Mouse (Mus musculus): ENCODE measurements around the gene Crkl. TPM values are rescaled to one million over a fixed set of nuclear protein-coding genes. Genes with fewer than 3 reads are reported as not detected.

Crkl gene
- polyA plus RNA-seq, 1 experiment: 56.5 TPM

- Histone ChIP-seq H3K4me1 (ENCODE audit: control insufficient read depth, insufficient read depth, low read length) (no peaks in the 10 kb centered on the region), H3K4me3 (replicated peaks; ENCODE audit: extremely low read depth, low read depth, low read length) (no peak overlapping the region)
- TF ChIP-seq CTCF (IDR thresholded peaks at IDR 0.05; ENCODE audit: insufficient read depth, low read length) (no peak), POLR2A (IDR thresholded peaks at IDR 0.05; ENCODE audit: borderline replicate concordance, extremely low read depth, low read depth, low read length) (no peak)
- no peak for DNase-seq
- 49% methylated on average over 2 of the region's 2 CpGs for WGBS
Observed at GRCm38 (mm10) chr16:17432576-17432975, 19.2 kb upstream of the Crkl start.

DNA sequence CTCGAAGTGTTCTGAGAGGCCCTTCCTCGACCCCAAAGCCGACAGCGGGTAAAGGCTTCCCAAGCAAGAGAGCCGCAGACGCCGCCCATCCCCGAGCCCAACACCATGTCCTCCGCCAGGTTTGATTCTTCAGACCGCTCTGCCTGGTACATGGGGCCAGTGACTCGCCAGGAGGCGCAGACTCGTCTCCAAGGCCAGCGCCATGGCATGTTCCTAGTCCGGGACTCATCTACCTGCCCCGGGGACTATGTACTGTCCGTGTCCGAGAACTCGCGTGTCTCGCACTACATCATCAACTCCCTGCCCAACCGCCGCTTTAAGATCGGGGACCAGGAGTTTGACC lies 557 bp downstream of the Crkl start:
- WGBS: under 1% methylated on average over 24 of the region's 24 CpGs
- TF ChIP-seq POLR2A (IDR thresholded peaks at IDR 0.05; ENCODE audit: borderline replicate concordance, extremely low read depth, low read depth, low read length) (no peak), CTCF (IDR thresholded peaks at IDR 0.05; ENCODE audit: insufficient read depth, low read length) (no peak)
- no peak for DNase-seq
- Histone ChIP-seq H3K4me1 (ENCODE audit: control insufficient read depth, insufficient read depth, low read length) (peaks cover 11% of the 10 kb centered on the region), H3K4me3 (replicated peaks; ENCODE audit: extremely low read depth, low read depth, low read length) (peak overlapping the region; percentile 82)

DNA sequence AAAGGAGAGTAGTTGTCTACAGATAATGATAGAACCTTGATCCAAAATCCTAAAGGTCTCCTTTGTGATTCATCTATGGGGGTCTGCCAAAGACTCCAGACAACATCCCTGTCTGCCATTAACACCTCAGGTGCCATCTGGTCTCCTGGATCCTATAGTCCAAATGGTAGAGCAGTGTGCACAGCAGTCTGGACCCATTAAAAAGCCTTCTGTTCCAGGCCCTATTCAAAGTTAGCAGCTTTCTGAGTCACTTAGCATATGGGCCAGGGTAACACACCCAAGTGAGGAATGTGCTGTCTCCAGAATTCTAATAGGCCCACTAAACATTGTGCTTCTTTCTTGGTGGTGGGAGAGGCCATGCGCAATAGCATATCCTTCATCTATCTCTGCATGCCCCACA lies 5.1 kb downstream of the Crkl start:
- 94% methylated on average over 1 of the region's 1 CpGs for WGBS
- Histone ChIP-seq H3K4me1 (ENCODE audit: control insufficient read depth, insufficient read depth, low read length) (peaks cover 16% of the 10 kb centered on the region), H3K4me3 (replicated peaks; ENCODE audit: extremely low read depth, low read depth, low read length) (no peak overlapping the region)
- no peak for DNase-seq
- TF ChIP-seq POLR2A (IDR thresholded peaks at IDR 0.05; ENCODE audit: borderline replicate concordance, extremely low read depth, low read depth, low read length) (no peak), CTCF (IDR thresholded peaks at IDR 0.05; ENCODE audit: insufficient read depth, low read length) (no peak)

- DNase-seq: no peak
Observed at GRCm38 (mm10) chr16:17460254-17460653, 8.5 kb downstream of the Crkl start.

DNA sequence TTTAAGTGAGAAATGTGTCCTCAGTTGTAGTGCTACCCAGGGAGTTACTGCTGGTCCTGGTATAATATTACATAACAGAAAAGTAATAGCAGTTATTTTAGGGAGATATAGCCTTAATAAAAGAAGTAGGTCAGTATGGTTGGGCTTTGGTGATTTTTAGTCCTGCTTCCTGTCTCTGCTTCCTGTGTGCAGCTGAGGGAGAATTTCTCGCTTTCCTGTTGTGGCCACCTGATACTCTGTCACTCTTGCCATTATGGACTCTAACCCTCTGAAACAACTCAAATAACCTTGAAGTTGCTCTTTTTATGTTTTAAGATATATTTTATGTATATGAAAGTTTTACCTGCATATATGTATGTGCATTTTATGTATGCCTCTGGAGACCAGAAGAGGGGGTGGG lies 9.8 kb downstream of the Crkl start:
- 47% methylated on average over 1 of the region's 1 CpGs for WGBS
- H3K4me3 ChIP-seq (replicated peaks; ENCODE audit: extremely low read depth, low read depth, low read length): no peak overlapping the region
- TF ChIP-seq POLR2A (IDR thresholded peaks at IDR 0.05; ENCODE audit: borderline replicate concordance, extremely low read depth, low read depth, low read length): no peak
- no peak for TF ChIP-seq CTCF (IDR thresholded peaks at IDR 0.05; ENCODE audit: insufficient read depth, low read length)
- peaks cover 9% of the 10 kb centered on the region for H3K4me1 ChIP-seq (ENCODE audit: control insufficient read depth, insufficient read depth, low read length)
- no peak for DNase-seq

More at GRCm38 (mm10) chr16:17460254-17460653, 8.5 kb downstream of the Crkl start:
- Histone ChIP-seq H3K4me3 (replicated peaks; ENCODE audit: extremely low read depth, low read depth, low read length) (no peak overlapping the region), H3K4me1 (ENCODE audit: control insufficient read depth, insufficient read depth, low read length) (peaks cover 11% of the 10 kb centered on the region)
- 0 out of 2 replicates have a peak, but pooled peaks have one; percentile 13 for TF ChIP-seq CTCF (IDR thresholded peaks at IDR 0.05; ENCODE audit: insufficient read depth, low read length)
- no peak for TF ChIP-seq POLR2A (IDR thresholded peaks at IDR 0.05; ENCODE audit: borderline replicate concordance, extremely low read depth, low read depth, low read length)
- WGBS: 87% methylated on average over 4 of the region's 4 CpGs

GRCm38 (mm10) chr16:17463184-17463583 lies 11.4 kb downstream of the Crkl start:
- no peak for DNase-seq
- Histone ChIP-seq H3K4me1 (ENCODE audit: control insufficient read depth, insufficient read depth, low read length) (peaks cover 8% of the 10 kb centered on the region), H3K4me3 (replicated peaks; ENCODE audit: extremely low read depth, low read depth, low read length) (no peak overlapping the region)
- TF ChIP-seq POLR2A (IDR thresholded peaks at IDR 0.05; ENCODE audit: borderline replicate concordance, extremely low read depth, low read depth, low read length) (no peak), CTCF (IDR thresholded peaks at IDR 0.05; ENCODE audit: insufficient read depth, low read length) (no peak)
- 83% methylated on average over 2 of the region's 2 CpGs for WGBS

GRCm38 (mm10) chr16:17466875-17467663 lies 15.3 kb downstream of the Crkl start:
- WGBS: 60% methylated on average over 4 of the region's 4 CpGs
- no peak overlapping the region for H3K4me3 ChIP-seq (replicated peaks; ENCODE audit: extremely low read depth, low read depth, low read length)
- no peaks in the 10 kb centered on the region; the same call in 1 of the 2 replicates for H3K4me1 ChIP-seq (ENCODE audit: control insufficient read depth, insufficient read depth, low read length)
- DNase-seq: no peak
- TF ChIP-seq CTCF (IDR thresholded peaks at IDR 0.05; ENCODE audit: insufficient read depth, low read length) (no peak), POLR2A (IDR thresholded peaks at IDR 0.05; ENCODE audit: borderline replicate concordance, extremely low read depth, low read depth, low read length) (no peak)

DNA sequence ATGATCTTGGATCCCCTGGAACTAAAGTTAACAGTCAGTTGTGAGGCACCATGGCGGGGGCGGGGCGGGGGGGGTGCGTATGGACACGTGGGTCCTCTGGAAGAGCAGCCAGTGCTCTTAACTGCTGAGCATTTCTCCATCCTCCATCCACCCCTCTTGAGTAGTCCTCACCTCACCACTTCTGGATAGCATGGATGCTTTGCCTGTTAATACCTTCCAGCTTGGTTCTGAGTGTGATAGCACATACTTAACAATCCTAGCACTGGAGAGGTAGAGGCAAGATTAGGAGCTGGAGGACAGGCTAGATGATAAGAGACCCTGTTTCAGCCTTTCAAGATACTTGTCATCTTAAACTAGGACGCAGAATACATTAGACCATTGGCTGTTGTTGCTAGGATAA lies 20.7 kb downstream of the Crkl start:
- no peak for DNase-seq
- Histone ChIP-seq H3K4me1 (ENCODE audit: control insufficient read depth, insufficient read depth, low read length) (peaks cover 2% of the 10 kb centered on the region; the same call in 1 of the 2 replicates), H3K4me3 (replicated peaks; ENCODE audit: extremely low read depth, low read depth, low read length) (no peak overlapping the region)
- no peak for TF ChIP-seq POLR2A (IDR thresholded peaks at IDR 0.05; ENCODE audit: borderline replicate concordance, extremely low read depth, low read depth, low read length)
- TF ChIP-seq CTCF (IDR thresholded peaks at IDR 0.05; ENCODE audit: insufficient read depth, low read length): no peak
- 73% methylated on average over 6 of the region's 6 CpGs for WGBS

- H3K4me1 ChIP-seq (ENCODE audit: control insufficient read depth, insufficient read depth, low read length): peaks cover 11% of the 10 kb centered on the region; the same call in 1 of the 2 replicates
- H3K4me3 ChIP-seq (replicated peaks; ENCODE audit: extremely low read depth, low read depth, low read length): no peak overlapping the region
- no peak for DNase-seq
- peak; percentile 68 for TF ChIP-seq CTCF (IDR thresholded peaks at IDR 0.05; ENCODE audit: insufficient read depth, low read length)
- TF ChIP-seq POLR2A (IDR thresholded peaks at IDR 0.05; ENCODE audit: borderline replicate concordance, extremely low read depth, low read depth, low read length): no peak
Observed at GRCm38 (mm10) chr16:17474091-17474490, 22.3 kb downstream of the Crkl start.

DNA sequence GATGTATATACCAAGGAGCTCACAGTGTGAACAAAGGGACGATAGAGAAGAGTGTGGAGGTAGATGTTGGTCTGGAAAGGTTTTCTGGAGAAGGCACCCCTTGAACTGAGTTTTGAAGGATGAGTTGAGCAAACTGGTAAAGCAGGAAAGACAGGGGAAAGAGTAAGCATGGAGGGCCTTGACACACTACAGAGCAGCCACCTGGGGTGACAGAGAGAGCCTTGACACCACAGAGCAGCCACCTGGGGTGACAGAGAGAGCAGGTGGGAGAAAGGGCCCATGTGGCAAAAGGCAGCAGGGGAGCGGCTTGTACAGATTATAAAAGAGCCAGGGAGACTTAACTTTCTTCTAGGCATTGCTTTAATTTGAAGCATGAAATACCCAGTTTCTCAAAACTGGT lies 23.0 kb downstream of the Crkl start:
- 75% methylated on average over 2 of the region's 2 CpGs for WGBS
- Histone ChIP-seq H3K4me1 (ENCODE audit: control insufficient read depth, insufficient read depth, low read length) (peaks cover 11% of the 10 kb centered on the region; the same call in 1 of the 2 replicates), H3K4me3 (replicated peaks; ENCODE audit: extremely low read depth, low read depth, low read length) (no peak overlapping the region)
- DNase-seq: no peak
- TF ChIP-seq CTCF (IDR thresholded peaks at IDR 0.05; ENCODE audit: insufficient read depth, low read length) (no peak), POLR2A (IDR thresholded peaks at IDR 0.05; ENCODE audit: borderline replicate concordance, extremely low read depth, low read depth, low read length) (no peak)
